Mouse (Mus musculus) CD8-positive naive resting alpha-beta T cell, adult 57 days (primary cell): Measurements from ENCODE around the gene Gm436. TPM values are rescaled to one million over a fixed set of nuclear protein-coding genes. Genes with fewer than 3 reads are reported as not detected.

Source experiments
- total RNA-seq: library from RNA; stranded (reverse); gene quantifications from one replicate; pipeline ENCODE4 v1.2.4, GENCODE M21; 2023

Gm436 gene
- total RNA-seq = not detected

GRCm38 (mm10) chr4:144686268-144686667 is at the start of gene Gm436:
Gene Gm436 (minus strand): TSS chr4:144686368.

GRCm38 (mm10) chr4:144721304-144721703 is 35.1 kb upstream of the Gm436 start, which contains the start of gene Gm13178:
Gene Gm13178 (minus strand): TSS chr4:144721404.

Other genes starting within 250 kb of the Gm436 start
- not detected for gene 1700012P22Rik, start 247.6 kb downstream of the Gm436 start, total RNA-seq
- not detected for gene Gm9944, start 233.1 kb downstream of the Gm436 start, total RNA-seq
- not detected for gene Aadacl3, start 222.6 kb downstream of the Gm436 start, total RNA-seq
- not detected for gene 9430007A20Rik, start 166.5 kb downstream of the Gm436 start, total RNA-seq
- gene Gm13124, start 121.2 kb downstream of the Gm436 start, total RNA-seq = not detected
- gene Aadacl4, start 72.7 kb downstream of the Gm436 start, total RNA-seq = not detected
- gene Gm13178, start 35.0 kb upstream of the Gm436 start, total RNA-seq = not detected
- gene Gm438, start 100.2 kb upstream of the Gm436 start, total RNA-seq = not detected
- 2.7 TPM for gene Dhrs3, start 206.5 kb upstream of the Gm436 start, total RNA-seq